Mouse (Mus musculus) brain, embryonic 14.5 days (tissue): ENCODE results near the gene Ajap1. TPM values are rescaled to one million over a fixed set of nuclear protein-coding genes. Genes with fewer than 3 reads are reported as not detected.

Experiments
- DNase-seq: peaks from one replicate; pipeline ENCODE4 v3.0.0-alpha.2; 2011; ENCODE audit warnings: low read depth
- CTCF ChIP-seq: fragments of 200-500 bp; IDR thresholded peaks from 2 replicates; pipeline ENCODE4 v1.5.1; 2012; ENCODE audit warnings: inconsistent platforms, mild to moderate bottlenecking, moderate library complexity, borderline replicate concordance; ENCODE audit not compliant: insufficient read depth, insufficient read length; ENCODE audit errors: extremely low read depth
- POLR2A ChIP-seq: fragments of 200-500 bp; IDR thresholded peaks from 2 replicates; pipeline ENCODE4 v1.6.1; 2012; ENCODE audit warnings: mild to moderate bottlenecking, inconsistent platforms, borderline replicate concordance; ENCODE audit not compliant: poor library complexity, insufficient read depth, insufficient read length, severe bottlenecking; ENCODE audit errors: extremely low read depth
- polyA plus RNA-seq: library from polyadenylated mRNA; depleted of rRNA; stranded (reverse); fragments of >200 nt; gene quantifications from 2 replicates; pipeline ENCODE4 v1.2.3, GENCODE M21; 2012

The Ajap1 gene
- polyA plus RNA-seq, 1 experiment, result 19.9 TPM

DNA sequence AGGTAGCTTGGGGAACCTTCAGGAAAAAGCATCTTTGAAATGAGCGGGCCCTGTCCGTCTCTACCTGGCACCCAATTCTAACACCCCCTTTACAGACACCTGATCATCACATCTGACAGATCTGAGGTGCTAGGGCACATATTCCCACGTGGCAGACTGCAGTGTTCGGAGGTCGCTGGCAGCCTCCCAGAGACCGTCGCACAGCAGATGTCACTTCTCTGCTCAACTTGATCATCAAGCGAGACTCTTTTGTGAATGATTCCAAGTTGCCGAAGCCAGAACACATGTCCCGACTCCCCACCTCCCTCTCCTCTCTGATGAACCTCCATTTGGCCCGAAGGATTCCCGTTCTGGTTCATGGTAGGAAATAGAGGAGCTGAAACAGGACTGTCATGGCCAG, 95.1 kb downstream of the Ajap1 start:
- no peak for TF ChIP-seq POLR2A

DNA sequence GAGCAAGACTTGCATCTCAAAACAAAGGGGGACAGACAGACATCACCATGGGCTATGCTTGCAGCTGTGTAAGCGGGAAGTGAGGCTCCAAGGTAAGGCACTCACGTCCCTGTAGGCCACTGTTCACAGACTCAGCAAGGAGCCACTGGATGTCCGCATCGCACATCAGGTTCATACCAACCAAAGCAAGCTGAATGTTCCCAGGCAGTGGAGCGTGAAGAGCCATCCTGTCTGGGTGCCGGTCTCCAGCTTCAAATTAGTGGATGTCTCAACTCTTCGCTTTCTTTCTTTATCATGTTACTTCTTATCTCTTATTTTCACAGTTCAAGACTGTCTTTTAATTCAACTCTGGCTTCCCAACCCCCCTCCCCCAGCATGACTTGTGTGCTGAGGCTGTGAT, 101.2 kb downstream of the Ajap1 start:
- no peak for TF ChIP-seq POLR2A
- TF ChIP-seq CTCF, result no peak
- no peak for DNase-seq

More for the DNA sequence above, 95.1 kb downstream of the Ajap1 start:
- peak; percentile 72 for DNase-seq

- peak; percentile 53 for DNase-seq
- TF ChIP-seq POLR2A (no peak), CTCF (no peak)
Measured at GRCm38 (mm10) chr4:153380885-153381284, 101.7 kb downstream of the Ajap1 start.

- peak; percentile 83 for DNase-seq
- TF ChIP-seq CTCF, result peak; percentile 73
- TF ChIP-seq POLR2A, result no peak
Measured at GRCm38 (mm10) chr4:153377981-153378380, 104.6 kb downstream of the Ajap1 start.

DNA sequence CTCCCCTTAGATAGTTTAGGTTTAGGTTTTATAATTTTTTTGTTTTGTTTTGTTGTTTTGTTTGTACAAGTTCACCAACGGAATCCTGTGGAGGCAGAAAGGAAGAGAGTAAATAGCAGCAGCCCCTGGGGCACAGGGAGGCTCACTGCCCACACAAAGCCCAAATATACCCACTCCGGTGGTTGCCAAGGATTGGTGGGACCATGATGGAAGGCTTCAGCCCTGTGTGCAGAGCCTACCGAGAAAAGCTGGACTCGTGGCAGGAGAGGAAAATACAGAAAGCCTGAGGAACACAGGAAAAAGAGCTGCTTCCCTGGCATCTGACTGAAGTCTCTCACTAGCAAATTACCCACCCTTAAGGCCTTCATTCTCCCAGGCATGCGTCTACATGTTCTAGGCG, 108.4 kb downstream of the Ajap1 start:
- DNase-seq, result no peak
- no peak for TF ChIP-seq POLR2A
- TF ChIP-seq CTCF, result no peak

- no peak for DNase-seq
- TF ChIP-seq POLR2A, result no peak
- TF ChIP-seq CTCF, result no peak
Measured at GRCm38 (mm10) chr4:153373125-153373524, 109.5 kb downstream of the Ajap1 start.

- TF ChIP-seq CTCF (no peak), POLR2A (no peak)
- DNase-seq, result peak; percentile 59
Measured at GRCm38 (mm10) chr4:153368620-153369159, 113.9 kb downstream of the Ajap1 start.

- TF ChIP-seq CTCF (no peak), POLR2A (no peak)
- DNase-seq, result peak; percentile 90
Measured at GRCm38 (mm10) chr4:153360868-153361545, 121.6 kb downstream of the Ajap1 start.

- TF ChIP-seq POLR2A (no peak), CTCF (no peak)
- no peak for DNase-seq
Measured at GRCm38 (mm10) chr4:153358243-153358550, 124.4 kb downstream of the Ajap1 start.

DNA sequence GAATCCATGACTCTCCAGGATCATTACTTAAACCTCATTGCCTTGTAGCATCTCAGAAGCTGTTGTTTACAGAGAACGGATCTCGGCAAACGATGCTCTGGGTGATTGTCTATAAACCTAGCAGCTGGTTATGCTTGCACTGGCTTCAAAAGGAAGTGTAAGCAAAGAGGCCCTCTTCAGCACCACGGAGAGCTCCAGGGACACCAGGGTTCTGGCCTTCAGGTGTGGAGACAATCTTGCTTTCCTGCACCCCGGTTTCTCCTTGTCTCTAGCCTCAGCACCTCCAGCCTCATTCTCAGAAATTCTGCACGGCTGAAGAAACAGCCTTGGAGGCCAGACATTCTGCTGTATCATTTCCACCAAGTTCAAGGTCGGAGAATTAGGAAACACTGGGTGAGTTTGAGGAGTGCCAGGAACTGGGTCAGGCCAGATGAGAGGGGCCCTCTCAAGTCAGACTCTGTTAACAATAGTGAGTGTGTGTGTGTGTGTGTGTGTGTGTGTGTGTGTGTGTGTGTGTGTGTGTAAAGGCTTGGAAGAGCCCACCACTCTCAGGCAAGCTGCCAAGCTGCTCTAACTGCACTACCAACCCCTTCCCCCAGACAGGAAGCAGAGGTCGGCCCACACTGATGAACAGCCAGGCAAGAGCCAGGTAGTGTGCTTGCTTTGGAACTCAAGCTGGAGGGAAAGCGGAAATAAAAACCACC, 124.9 kb downstream of the Ajap1 start:
- DNase-seq, result peak; percentile 82
- TF ChIP-seq CTCF (no peak), POLR2A (no peak)

GRCm38 (mm10) chr4:153356236-153356635, 126.4 kb downstream of the Ajap1 start:
- TF ChIP-seq POLR2A (no peak), CTCF (no peak)
- no peak for DNase-seq

- TF ChIP-seq CTCF (peak; percentile 27; the same call in 1 of the 2 replicates), POLR2A (no peak)
- no peak for DNase-seq
Measured at GRCm38 (mm10) chr4:153344999-153345398, 137.6 kb downstream of the Ajap1 start.
